Mouse (Mus musculus): ENCODE data around the gene Sgms1.

Sgms1 gene

GRCm38 (mm10) chr19:32381511-32381961, 8.0 kb downstream of the Sgms1 start:
- no peak for DNase-seq

GRCm38 (mm10) chr19:32380748-32381147, 8.8 kb downstream of the Sgms1 start:
- no peak for DNase-seq

GRCm38 (mm10) chr19:32379239-32379920, 10.1 kb downstream of the Sgms1 start:
- DNase-seq, result no peak

GRCm38 (mm10) chr19:32378581-32378980, 10.9 kb downstream of the Sgms1 start:
- DNase-seq, result no peak

- DNase-seq, result peak; percentile 59
Observed at GRCm38 (mm10) chr19:32377701-32378325, 11.7 kb downstream of the Sgms1 start.

- DNase-seq, result peak; percentile 52
Observed at GRCm38 (mm10) chr19:32376886-32377535, 12.5 kb downstream of the Sgms1 start.

- peak; percentile 51 for DNase-seq
Observed at GRCm38 (mm10) chr19:32376054-32376453, 13.5 kb downstream of the Sgms1 start.

GRCm38 (mm10) chr19:32375473-32375985, 14.0 kb downstream of the Sgms1 start:
- DNase-seq, result no peak

- no peak for DNase-seq
Observed at GRCm38 (mm10) chr19:32374751-32375150, 14.8 kb downstream of the Sgms1 start.

- no peak for DNase-seq
Observed at GRCm38 (mm10) chr19:32373865-32374655, 15.5 kb downstream of the Sgms1 start.

GRCm38 (mm10) chr19:32372373-32372772, 17.1 kb downstream of the Sgms1 start:
- DNase-seq, result no peak

- no peak for DNase-seq
Observed at GRCm38 (mm10) chr19:32367333-32367732, 22.2 kb downstream of the Sgms1 start.

GRCm38 (mm10) chr19:32366406-32366805, 23.1 kb downstream of the Sgms1 start:
- DNase-seq, result no peak

GRCm38 (mm10) chr19:32365111-32365510, 24.4 kb downstream of the Sgms1 start:
- DNase-seq, result no peak

GRCm38 (mm10) chr19:32363587-32363986, 25.9 kb downstream of the Sgms1 start:
- no peak for DNase-seq

- no peak for DNase-seq
Observed at GRCm38 (mm10) chr19:32362520-32362919, 27.0 kb downstream of the Sgms1 start.

- peak; percentile 1 for DNase-seq
Observed at GRCm38 (mm10) chr19:32360989-32361698, 28.4 kb downstream of the Sgms1 start.

- no peak for DNase-seq
Observed at GRCm38 (mm10) chr19:32360546-32360945, 29.0 kb downstream of the Sgms1 start.

- no peak for DNase-seq
Observed at GRCm38 (mm10) chr19:32358699-32359517, 30.6 kb downstream of the Sgms1 start.

GRCm38 (mm10) chr19:32358011-32358410, 31.5 kb downstream of the Sgms1 start:
- DNase-seq, result peak; percentile 9

- DNase-seq, result peak; percentile 71
Observed at GRCm38 (mm10) chr19:32356166-32356565, 33.3 kb downstream of the Sgms1 start.
